Mouse (Mus musculus) CH12F3 (cell line): Measurements from ENCODE around the gene Eno1.
"Not testable (repeated sequence)": the region's sequence is repeated elsewhere in the genome, so short reads cannot be mapped to it uniquely, and the experiment has no call there.

Experiments used
- in situ Hi-C: fragments of 300-500 bp; cut with MboI; formaldehyde crosslinking; loops from 2 replicates; pipeline ENCODE4 v1.14.3; 2020; ENCODE audit warnings: low sequenced_read_pairs

Eno1 gene

GRCm38 (mm10) chr4:150248917-150249316 is 12.4 kb downstream of the Eno1 start:
- in situ Hi-C loops = no loop called here

DNA sequence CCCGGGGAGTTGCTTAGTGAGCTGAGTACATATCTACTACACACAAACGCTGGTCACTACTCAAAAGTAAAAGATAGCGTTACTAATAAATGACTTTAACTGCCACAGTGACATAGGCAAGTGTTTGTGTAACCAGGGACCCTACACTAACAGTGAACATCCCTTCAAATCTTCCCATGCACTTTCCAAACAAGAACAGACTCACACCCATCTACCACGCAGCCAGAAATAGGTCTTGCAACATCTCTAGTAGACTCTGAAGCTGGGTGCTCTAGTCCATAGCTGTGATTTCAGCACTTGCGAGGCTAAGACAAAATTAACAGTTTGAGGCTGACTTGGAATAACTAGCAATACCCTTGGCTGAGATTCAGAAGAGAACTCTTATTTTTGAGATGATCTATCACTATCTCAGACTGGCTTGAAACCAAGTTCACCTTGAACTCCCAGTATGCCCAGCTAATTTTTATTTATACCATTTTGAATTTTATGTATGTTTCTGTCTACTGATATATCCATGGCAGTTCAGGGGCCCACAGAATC is 13.3 kb downstream of the Eno1 start:
- in situ Hi-C loops = no loop called here

GRCm38 (mm10) chr4:150250549-150251422 is 14.3 kb downstream of the Eno1 start:
- in situ Hi-C loops = no loop called here

GRCm38 (mm10) chr4:150254416-150254815 is 17.9 kb downstream of the Eno1 start:
- in situ Hi-C loops = no loop called here

DNA sequence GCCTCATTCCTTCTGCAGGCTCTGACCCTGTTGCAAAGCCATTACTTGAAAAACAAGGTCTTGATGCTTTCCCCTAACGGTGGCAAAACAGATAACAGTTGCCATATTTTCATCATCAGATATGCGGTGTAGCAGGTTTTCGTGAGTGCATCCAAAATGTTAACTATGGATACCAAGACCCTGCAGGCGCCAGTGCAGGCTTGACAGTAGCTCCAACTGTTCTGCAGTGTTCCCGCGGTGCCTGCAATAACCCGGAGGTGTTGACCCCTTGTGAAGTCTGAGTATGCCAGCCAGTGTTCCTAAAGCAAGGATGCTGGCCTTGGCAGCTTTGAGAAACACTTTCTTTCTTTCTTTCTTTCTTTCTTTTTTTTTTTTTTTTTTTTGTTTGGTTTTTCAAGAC is 18.7 kb downstream of the Eno1 start:
- in situ Hi-C loops = no loop called here

DNA sequence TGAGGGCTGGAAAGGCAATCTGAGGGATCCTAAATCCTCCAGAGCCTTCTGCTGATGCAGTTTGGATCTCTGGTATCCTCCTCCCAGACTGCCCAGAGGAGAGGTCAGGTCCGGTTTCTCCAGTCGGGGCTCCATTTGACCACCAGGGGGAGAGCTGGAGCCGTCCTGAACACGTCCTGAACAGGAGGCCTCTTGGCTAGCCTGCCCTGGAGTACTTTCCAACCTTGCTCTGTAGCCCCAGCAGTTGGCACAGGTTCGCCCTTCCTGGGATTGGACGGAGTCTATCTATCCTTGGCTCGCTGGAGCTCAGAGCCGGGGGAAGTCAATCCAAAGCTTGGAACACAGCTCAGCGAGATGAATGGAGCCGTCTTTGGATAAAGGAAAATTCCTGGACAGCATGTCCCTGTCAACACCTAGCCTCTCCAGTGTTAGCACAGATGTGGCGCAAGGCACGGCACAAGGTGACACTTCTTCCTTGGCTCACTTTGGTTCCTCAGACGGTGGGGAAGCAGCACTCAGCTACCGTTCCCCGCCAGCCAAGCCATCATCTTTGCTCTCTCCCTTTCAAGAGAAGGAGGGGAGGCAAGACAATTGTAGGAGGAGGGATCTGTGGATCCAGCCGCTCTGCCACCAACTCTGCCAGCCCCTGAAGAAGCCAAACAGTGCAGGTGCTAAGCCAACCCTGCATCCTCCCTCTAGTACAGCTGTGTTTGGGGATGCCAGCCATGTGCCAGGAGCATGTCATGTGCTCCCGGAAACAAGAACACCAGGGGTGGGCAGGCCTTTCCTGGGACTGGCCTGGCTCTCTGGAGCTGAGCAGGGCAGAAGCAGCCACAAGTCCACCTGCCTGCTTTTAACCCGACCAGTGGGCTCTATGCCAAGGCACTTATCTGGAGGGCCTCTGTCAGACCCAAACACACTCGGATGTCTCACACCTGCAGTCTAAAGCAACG is 21.0 kb downstream of the Eno1 start:
- in situ Hi-C loops = no loop called here

DNA sequence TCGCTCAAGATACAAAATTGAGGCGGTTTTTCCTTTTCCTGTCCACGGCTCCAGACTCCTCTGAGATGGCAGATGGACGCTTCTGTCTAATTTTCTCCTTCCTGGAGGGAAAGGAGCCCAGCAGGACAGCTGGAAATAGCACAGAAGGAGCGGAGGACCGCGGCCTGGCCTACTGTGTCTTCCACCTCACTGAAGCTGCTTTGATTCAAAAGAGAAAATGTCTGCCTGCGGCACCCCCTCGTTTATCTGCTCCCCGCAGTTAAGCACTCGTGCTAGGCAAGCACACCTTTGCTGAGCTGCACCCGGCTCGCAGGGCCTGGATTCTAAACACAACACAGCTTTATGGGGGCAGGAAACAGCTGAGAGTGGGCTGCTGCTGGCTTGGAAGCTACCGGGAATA is 21.9 kb downstream of the Eno1 start:
- in situ Hi-C loops = no loop called here

DNA sequence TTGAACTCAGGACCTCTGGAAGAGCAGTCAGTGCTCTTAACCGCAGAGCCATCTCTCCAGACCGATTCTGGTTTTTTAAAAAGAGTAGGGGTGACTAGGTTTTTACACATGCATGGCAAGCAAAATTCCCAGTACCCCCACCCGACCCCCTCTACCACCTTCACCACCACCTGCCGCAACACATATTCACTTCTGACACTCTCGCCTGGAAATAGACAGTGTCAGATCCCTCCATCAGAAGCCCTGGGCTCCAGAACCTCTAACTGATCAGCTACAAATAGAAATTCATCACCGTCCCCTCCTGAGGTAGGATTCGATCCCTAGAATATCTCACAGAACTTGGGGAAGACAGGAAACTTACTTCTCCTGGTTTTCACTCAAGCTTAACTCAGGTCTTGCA is 23.1 kb downstream of the Eno1 start:
- in situ Hi-C loops = no loop called here

DNA sequence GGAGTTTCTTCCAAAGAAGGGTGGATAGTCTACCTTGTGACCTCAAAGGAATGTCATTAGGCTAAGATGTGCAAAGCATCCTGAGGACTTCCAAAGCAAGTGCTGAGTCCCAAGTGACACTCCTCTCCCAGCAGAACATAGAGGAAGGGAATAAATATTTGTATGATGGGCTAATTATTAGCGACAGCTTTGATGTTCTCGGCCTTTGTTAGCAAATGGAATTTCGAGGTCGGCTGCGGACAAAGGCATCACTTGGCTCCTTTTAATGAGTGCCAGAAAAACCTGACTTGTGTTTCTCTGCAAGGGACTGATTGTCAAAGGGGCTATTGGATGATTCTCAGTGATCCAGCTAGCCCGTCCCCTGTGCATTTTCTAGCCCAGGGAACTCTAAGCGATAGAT is 23.6 kb downstream of the Eno1 start:
- in situ Hi-C loops = loop anchor here (5.0 kb wide), 1 partner anchor 207 kb away; no protein-coding TSS in a partner anchor

GRCm38 (mm10) chr4:150260745-150261144 is 24.2 kb downstream of the Eno1 start:
- in situ Hi-C loops = loop anchor here (5.0 kb wide), 1 partner anchor 207 kb away; no protein-coding TSS in a partner anchor

- in situ Hi-C loops = loop anchor here (5.0 kb wide), 1 partner anchor 205 kb away; no protein-coding TSS in a partner anchor
Observed at GRCm38 (mm10) chr4:150262301-150262700, 25.8 kb downstream of the Eno1 start.

GRCm38 (mm10) chr4:150264903-150265302 is 28.4 kb downstream of the Eno1 start:
- in situ Hi-C loops = loop anchor here (5.0 kb wide), 1 partner anchor 202 kb away; no protein-coding TSS in a partner anchor

DNA sequence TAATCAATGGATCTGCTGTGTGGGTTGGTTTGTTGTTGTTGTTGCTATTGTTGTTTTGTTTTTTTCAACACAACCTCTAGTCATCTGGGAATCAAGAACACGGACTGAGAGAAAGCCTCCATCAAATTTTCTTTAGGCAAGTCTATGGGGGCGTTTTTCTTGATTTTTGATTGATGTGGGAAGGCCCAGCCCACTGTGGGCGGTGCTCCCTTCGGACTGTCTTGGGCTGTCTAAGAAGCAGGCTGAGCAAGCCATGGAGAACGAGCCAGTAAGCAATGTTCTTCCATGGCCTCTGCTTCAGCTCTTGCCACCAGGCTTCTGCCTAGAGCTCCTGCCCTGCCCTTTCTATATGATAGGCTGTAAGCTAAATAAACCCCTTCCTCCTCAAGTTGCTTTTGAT is 28.9 kb downstream of the Eno1 start:
- in situ Hi-C loops = no loop called here

DNA sequence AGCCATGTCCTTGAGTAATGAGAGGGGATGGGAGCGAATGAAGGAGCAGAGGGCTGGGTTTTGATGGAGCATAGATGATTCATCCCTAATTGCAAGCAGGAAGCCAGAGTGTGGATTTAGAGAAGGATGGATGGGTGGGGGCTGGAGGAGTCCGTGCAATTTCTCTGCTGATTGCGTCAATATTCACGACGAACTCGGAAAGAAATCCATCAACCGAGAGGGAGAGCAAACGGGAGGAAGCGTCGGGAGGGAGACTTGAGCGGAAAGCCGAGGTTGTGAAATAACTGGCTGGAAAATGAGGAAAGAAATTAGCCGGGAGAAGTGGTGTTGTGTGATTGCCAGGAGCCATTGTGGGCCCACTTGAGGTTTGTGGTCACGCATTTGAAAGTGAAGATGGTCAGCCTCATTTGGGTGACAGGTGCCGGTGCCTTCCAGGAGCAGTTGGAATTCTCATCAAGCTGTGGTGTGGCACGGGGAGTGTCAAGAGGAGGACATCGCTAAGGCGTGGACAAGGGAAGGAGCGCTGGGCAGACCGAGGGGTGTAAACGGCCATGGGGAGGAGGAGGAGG is 30.2 kb downstream of the Eno1 start:
- in situ Hi-C loops = no loop called here

DNA sequence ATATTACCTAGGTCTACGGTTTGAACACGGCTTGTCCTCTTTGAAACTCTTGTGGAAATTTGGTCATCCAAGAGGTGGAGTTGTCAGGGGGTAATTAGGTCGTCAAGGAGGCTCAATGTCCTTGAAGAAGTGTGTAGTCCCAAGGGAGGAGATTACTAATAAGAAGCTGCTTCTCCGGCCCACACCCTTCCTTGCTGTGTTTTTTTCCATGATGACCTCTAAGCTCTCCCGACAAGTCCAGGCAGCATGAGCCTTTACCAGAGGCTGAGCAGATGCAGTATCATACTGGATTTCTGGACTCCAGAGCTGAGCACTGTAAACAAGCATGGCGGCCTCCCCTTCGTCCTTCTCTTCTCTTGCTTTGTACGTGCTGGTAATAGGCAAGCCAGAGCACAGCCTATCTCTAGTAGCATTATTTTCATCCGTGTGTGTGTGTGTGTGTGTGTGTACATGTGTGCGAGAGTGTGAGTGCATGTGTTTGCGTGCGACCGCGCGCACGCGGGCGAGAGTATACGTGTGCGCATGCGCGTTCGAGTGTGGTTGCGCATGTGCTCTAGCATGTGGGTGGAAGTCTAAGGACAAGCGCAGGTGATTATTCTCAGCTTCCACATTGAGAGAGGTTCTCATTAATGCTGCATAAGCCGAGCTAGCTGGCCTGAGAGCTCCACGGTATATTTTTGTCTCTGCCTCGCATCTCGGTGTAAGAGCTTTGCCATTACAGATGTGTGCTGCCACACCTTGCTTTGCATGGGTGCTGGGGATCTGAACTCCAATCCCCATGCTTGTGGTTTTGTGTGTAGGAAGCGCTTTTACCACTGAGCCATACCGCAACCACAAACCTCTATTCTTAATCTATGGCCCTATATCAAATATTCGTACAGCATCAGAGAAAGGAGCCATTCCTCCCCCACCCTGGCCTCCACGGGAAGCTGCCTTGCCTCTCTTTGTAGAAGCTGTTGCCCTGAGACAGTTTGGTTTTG is 32.4 kb downstream of the Eno1 start:
- in situ Hi-C loops = no loop called here

DNA sequence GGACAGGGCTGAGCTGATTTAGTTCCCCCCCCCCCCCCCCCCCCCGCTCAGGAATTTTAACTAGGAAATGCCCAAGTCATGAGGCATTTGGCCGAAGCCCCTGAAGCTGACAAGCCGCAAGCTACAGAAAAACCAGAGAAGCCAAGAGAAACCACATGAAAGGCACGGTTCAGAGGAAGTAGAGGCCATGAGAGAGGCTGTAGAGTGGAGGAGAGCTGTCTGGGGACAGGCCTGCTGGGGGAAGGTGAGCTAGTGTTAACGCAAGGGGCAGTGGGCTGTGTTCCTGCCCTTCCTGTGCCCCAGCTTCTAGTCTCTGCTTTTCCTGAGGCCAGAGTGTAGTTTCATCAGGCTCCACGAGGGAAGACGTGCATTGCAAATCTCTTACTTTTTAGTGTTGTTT is 33.2 kb downstream of the Eno1 start:
- in situ Hi-C loops = no loop called here

- in situ Hi-C loops = not testable (repeated sequence)
Observed at GRCm38 (mm10) chr4:150270718-150271117, 34.2 kb downstream of the Eno1 start.

GRCm38 (mm10) chr4:150272725-150273124 is 36.2 kb downstream of the Eno1 start:
- in situ Hi-C loops = no loop called here

- in situ Hi-C loops = no loop called here
Observed at GRCm38 (mm10) chr4:150275531-150275930, 39.0 kb downstream of the Eno1 start.

DNA sequence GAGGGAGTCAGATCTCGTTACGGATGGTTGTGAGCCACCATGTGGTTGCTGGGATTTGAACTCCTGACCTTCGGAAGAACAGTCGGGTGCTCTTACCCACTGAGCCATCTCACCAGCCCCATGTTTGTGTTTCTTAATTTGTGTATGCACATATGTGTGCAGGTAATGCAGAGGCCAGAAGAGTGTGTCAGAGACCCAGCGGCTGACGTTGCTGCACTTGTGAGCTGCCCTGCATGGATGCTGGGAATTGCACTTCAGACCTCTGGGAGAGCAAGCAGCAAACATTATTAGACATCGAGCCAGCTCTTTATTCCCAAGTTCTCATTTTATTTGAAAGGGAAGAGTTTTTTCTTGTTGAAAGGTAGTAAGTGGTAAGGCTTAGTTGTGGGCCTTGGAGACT is 42.8 kb downstream of the Eno1 start:
- in situ Hi-C loops = not testable (repeated sequence)
